Mouse (Mus musculus) mesoderm, embryonic 11.5 days (tissue): ENCODE data around the gene M1ap.

Experiments used
- DNase-seq: peaks from one replicate; pipeline ENCODE4 v3.0.0-alpha.2; 2012; ENCODE audit warnings: low read depth, low spot score

The M1ap gene

GRCm38 (mm10) chr6:82946651-82947050 is at the start of gene M1ap:
TSS of gene M1ap (plus strand) at chr6:82946902.
- no peak for DNase-seq

GRCm38 (mm10) chr6:82897311-82897710 is 49.4 kb upstream of the M1ap start:
- no peak for DNase-seq

- no peak for DNase-seq
Measured at GRCm38 (mm10) chr6:82898227-82898626, 48.5 kb upstream of the M1ap start.

- no peak for DNase-seq
Measured at GRCm38 (mm10) chr6:82898745-82899144, 48.0 kb upstream of the M1ap start.

- no peak for DNase-seq
Measured at GRCm38 (mm10) chr6:82902559-82902958, 44.1 kb upstream of the M1ap start.

GRCm38 (mm10) chr6:82906985-82907384 is 39.7 kb upstream of the M1ap start:
- DNase-seq = no peak

- no peak for DNase-seq
Measured at GRCm38 (mm10) chr6:82908034-82908433, 38.7 kb upstream of the M1ap start.

- no peak for DNase-seq
Measured at GRCm38 (mm10) chr6:82909136-82909855, 37.4 kb upstream of the M1ap start.

- DNase-seq = no peak
Measured at GRCm38 (mm10) chr6:82911303-82911702, 35.4 kb upstream of the M1ap start.

GRCm38 (mm10) chr6:82913336-82914247 is 33.1 kb upstream of the M1ap start:
- no peak for DNase-seq

- DNase-seq = peak; percentile 68
Measured at GRCm38 (mm10) chr6:82915889-82916288, 30.8 kb upstream of the M1ap start.

GRCm38 (mm10) chr6:82916459-82916858 is 30.2 kb upstream of the M1ap start:
- no peak for DNase-seq

GRCm38 (mm10) chr6:82917076-82917777 is 29.5 kb upstream of the M1ap start:
- DNase-seq = no peak

GRCm38 (mm10) chr6:82917778-82918129 is 28.9 kb upstream of the M1ap start:
- DNase-seq = peak; percentile 67

GRCm38 (mm10) chr6:82918371-82918770 is 28.3 kb upstream of the M1ap start:
- no peak for DNase-seq

- DNase-seq = no peak
Measured at GRCm38 (mm10) chr6:82919520-82919919, 27.2 kb upstream of the M1ap start.

- no peak for DNase-seq
Measured at GRCm38 (mm10) chr6:82921426-82922224, 25.1 kb upstream of the M1ap start.

- DNase-seq = no peak
Measured at GRCm38 (mm10) chr6:82925005-82925404, 21.7 kb upstream of the M1ap start.

- no peak for DNase-seq
Measured at GRCm38 (mm10) chr6:82926106-82926505, 20.6 kb upstream of the M1ap start.

GRCm38 (mm10) chr6:82926528-82926927 is 20.2 kb upstream of the M1ap start:
- DNase-seq = no peak

- DNase-seq = no peak
Measured at GRCm38 (mm10) chr6:82927617-82928016, 19.1 kb upstream of the M1ap start.
